Mouse (Mus musculus) heart, embryonic 13.5 days (tissue): ENCODE results near the gene Nkap. TPM values are rescaled to one million over a fixed set of nuclear protein-coding genes. Genes with fewer than 3 reads are reported as not detected.
"Not testable (repeated sequence)": the region's sequence is repeated elsewhere in the genome, so short reads cannot be mapped to it uniquely, and the experiment has no call there.

Experiments
- ATAC-seq: fragments of 200-750 bp; cut with Nextera tagmentation; 2 replicates; pipeline ENCODE4 v1.8.0; 2017; ENCODE audit warnings: moderate TSS enrichment; ENCODE audit not compliant: insufficient number of reproducible peaks, low FRiP score, low TSS enrichment; ENCODE audit errors: extremely low read depth
- H3K27ac ChIP-seq: fragments of 300-500 bp; sonication (generic); replicated peaks from 2 replicates; pipeline ENCODE4 v1.5.1; 2015; ENCODE audit warnings: moderate library complexity, mild to moderate bottlenecking, inconsistent platforms
- H3K27me3 ChIP-seq: fragments of 300-500 bp; sonication (generic); replicated peaks from 2 replicates; pipeline ENCODE4 v1.6.1; 2015; ENCODE audit warnings: mild to moderate bottlenecking, inconsistent platforms
- H3K36me3 ChIP-seq: fragments of 300-500 bp; sonication (generic); 2 replicates; pipeline ENCODE4 v1.6.1; 2015; ENCODE audit warnings: mild to moderate bottlenecking, inconsistent platforms
- H3K4me1 ChIP-seq: fragments of 300-500 bp; sonication (generic); 2 replicates; pipeline ENCODE4 v1.6.1; 2015; ENCODE audit warnings: inconsistent platforms
- H3K4me2 ChIP-seq: fragments of 300-500 bp; sonication (generic); 2 replicates; pipeline ENCODE4 v1.6.1; 2015; ENCODE audit warnings: inconsistent platforms, mild to moderate bottlenecking, moderate library complexity
- H3K4me3 ChIP-seq: fragments of 300-500 bp; sonication (generic); 2 replicates; pipeline ENCODE4 v1.5.1; 2015; ENCODE audit warnings: moderate library complexity, mild to moderate bottlenecking, inconsistent platforms
- H3K9ac ChIP-seq: fragments of 300-500 bp; sonication (generic); 2 replicates; pipeline ENCODE4 v1.6.1; 2015; ENCODE audit warnings: inconsistent platforms, mild to moderate bottlenecking, moderate library complexity
- H3K9me3 ChIP-seq: fragments of 300-500 bp; sonication (generic); 2 replicates; pipeline ENCODE4 v1.6.1; 2016; ENCODE audit warnings: inconsistent platforms
- WGBS: fragments of 180-500 bp; shearing (Covaris S2); methylation state at CpG from one replicate; pipeline ENCODE4 v1.1.7; 2015; ENCODE audit warnings: mixed read lengths; 5-methylcytosine and 5-hydroxymethylcytosine counted together
- polyA plus RNA-seq: library from polyadenylated mRNA; unstranded; fragments of >200 nt; fragmentation: Nextera tagmentation; extraction: Ambion mirVana; gene quantifications from 2 replicates; pipeline ENCODE4 v1.2.1, GENCODE M21; 2015

Gene Nkap
- polyA plus RNA-seq, 1 experiment from 2014 or later: 10.1 TPM

- 66% methylated on average over 18 of the region's 18 CpGs for WGBS
Measured at GRCm38 (mm10) chrX:37163115-37163514, 36.5 kb downstream of the Nkap start.

GRCm38 (mm10) chrX:37167085-37167484, 40.5 kb downstream of the Nkap start:
- no peak for ATAC-seq
- H3K9me3 ChIP-seq: no peaks in the 10 kb centered on the region
- no peaks in the 10 kb centered on the region for H3K36me3 ChIP-seq
- no peak overlapping the region for H3K4me3 ChIP-seq
- no peak overlapping the region for H3K9ac ChIP-seq
- H3K4me2 ChIP-seq: no peak overlapping the region
- WGBS: 22% methylated on average over 3 of the region's 3 CpGs
- H3K27me3 ChIP-seq: peaks cover 4% of the 10 kb centered on the region; the same call in 1 of the 2 replicates
- H3K27ac ChIP-seq: no peak overlapping the region
- no peaks in the 10 kb centered on the region for H3K4me1 ChIP-seq

More at GRCm38 (mm10) chrX:37163115-37163514, 36.5 kb downstream of the Nkap start:
- H3K4me3 ChIP-seq: no peak overlapping the region
- no peak overlapping the region for H3K4me2 ChIP-seq
- no peaks in the 10 kb centered on the region for H3K9me3 ChIP-seq
- no peak overlapping the region for H3K9ac ChIP-seq
- no peak for ATAC-seq
- H3K36me3 ChIP-seq: no peaks in the 10 kb centered on the region
- H3K27ac ChIP-seq: no peak overlapping the region
- H3K27me3 ChIP-seq: peaks cover 4% of the 10 kb centered on the region; the same call in 1 of the 2 replicates
- no peaks in the 10 kb centered on the region for H3K4me1 ChIP-seq

- Histone ChIP-seq H3K27me3 (no peaks in the 10 kb centered on the region), H3K36me3 (no peaks in the 10 kb centered on the region), H3K9me3 (no peaks in the 10 kb centered on the region), H3K9ac (no peak within 1 kb of the TSS), H3K4me3 (no peak within 1 kb of the TSS), H3K4me2 (no peak within 1 kb of the TSS), H3K4me1 (no peaks in the 10 kb centered on the region), H3K27ac (no peak within 1 kb of the TSS)
- ATAC-seq: no peak
- 46% methylated on average over 5 of the region's 5 CpGs for WGBS
Measured at GRCm38 (mm10) chrX:37168742-37169141, 42.1 kb downstream of the Nkap start, which contains the start of gene Akap14. Gene Akap14, minus strand, starts transcription at chrX:37168842.

- WGBS: 47% methylated on average over 7 of the region's 8 CpGs
Measured at GRCm38 (mm10) chrX:37184401-37184800, 57.8 kb downstream of the Nkap start.

GRCm38 (mm10) chrX:37190755-37191104, 64.1 kb downstream of the Nkap start:
- H3K4me2 ChIP-seq: peak overlapping the region; percentile 79
- H3K9me3 ChIP-seq: no peaks in the 10 kb centered on the region
- peak overlapping the region; percentile 80 for H3K9ac ChIP-seq
- H3K4me3 ChIP-seq: peak overlapping the region; percentile 66
- H3K36me3 ChIP-seq: peaks cover 5% of the 10 kb centered on the region; the same call in 1 of the 2 replicates
- H3K27me3 ChIP-seq: no peaks in the 10 kb centered on the region
- H3K4me1 ChIP-seq: peaks cover 4% of the 10 kb centered on the region
- 11% methylated on average over 20 of the region's 20 CpGs for WGBS
- H3K27ac ChIP-seq: no peak overlapping the region
- ATAC-seq: no peak

More at GRCm38 (mm10) chrX:37184401-37184800, 57.8 kb downstream of the Nkap start:
- H3K9ac ChIP-seq, H3K27ac ChIP-seq, H3K36me3 ChIP-seq, H3K4me3 ChIP-seq, H3K27me3 ChIP-seq, ATAC-seq, H3K9me3 ChIP-seq, H3K4me1 ChIP-seq: not testable (repeated sequence)
- H3K4me2 ChIP-seq: peak overlapping the region; percentile 54

GRCm38 (mm10) chrX:37191105-37191743, 64.6 kb downstream of the Nkap start, which contains the start of the genes Ndufa1 and Rnf113a1:
Gene Ndufa1, minus strand, starts transcription at chrX:37191163.
Gene Rnf113a1, plus strand, starts transcription at chrX:37191245.
- WGBS: 9% methylated on average over 63 of the region's 63 CpGs
- H3K4me3 ChIP-seq: peak within 1 kb of the TSS; percentile 66
- H3K36me3 ChIP-seq: peaks cover 5% of the 10 kb centered on the region; the same call in 1 of the 2 replicates
- peak within 1 kb of the TSS; percentile 80 for H3K9ac ChIP-seq
- H3K27ac ChIP-seq: peak within 1 kb of the TSS; percentile 63
- ATAC-seq: peak; percentile 46; the same call in 1 of the 2 replicates
- H3K27me3 ChIP-seq: no peaks in the 10 kb centered on the region
- H3K4me2 ChIP-seq: peak within 1 kb of the TSS; percentile 79
- peaks cover 4% of the 10 kb centered on the region for H3K4me1 ChIP-seq
- no peaks in the 10 kb centered on the region for H3K9me3 ChIP-seq

- H3K4me1 ChIP-seq: peaks cover 4% of the 10 kb centered on the region
- H3K36me3 ChIP-seq: peaks cover 5% of the 10 kb centered on the region; the same call in 1 of the 2 replicates
- 18% methylated on average over 28 of the region's 28 CpGs for WGBS
- peak overlapping the region; percentile 66 for H3K4me3 ChIP-seq
- no peaks in the 10 kb centered on the region for H3K27me3 ChIP-seq
- H3K9ac ChIP-seq: peak overlapping the region; percentile 80
- no peak for ATAC-seq
- peak overlapping the region; percentile 79 for H3K4me2 ChIP-seq
- no peaks in the 10 kb centered on the region for H3K9me3 ChIP-seq
- H3K27ac ChIP-seq: no peak overlapping the region
Measured at GRCm38 (mm10) chrX:37191744-37192379, 65.3 kb downstream of the Nkap start.

GRCm38 (mm10) chrX:37198676-37199075, 72.1 kb downstream of the Nkap start:
- H3K9me3 ChIP-seq: no peaks in the 10 kb centered on the region
- H3K27me3 ChIP-seq: no peaks in the 10 kb centered on the region
- no peak overlapping the region for H3K4me3 ChIP-seq
- ATAC-seq: no peak
- no peak overlapping the region for H3K27ac ChIP-seq
- 52% methylated on average over 8 of the region's 8 CpGs for WGBS
- no peak overlapping the region for H3K4me2 ChIP-seq
- H3K4me1 ChIP-seq: no peaks in the 10 kb centered on the region
- no peak overlapping the region for H3K9ac ChIP-seq
- H3K36me3 ChIP-seq: no peaks in the 10 kb centered on the region

Other genes with a start within 250 kb of the Nkap start
- 0.37 and 0.56 TPM in 2 replicates for gene Nkrf, start 223.9 kb upstream of the Nkap start, polyA plus RNA-seq
- 50.9 and 55.0 TPM in 2 replicates for gene Sept6, start 135.0 kb upstream of the Nkap start, polyA plus RNA-seq
- gene Sowahd, start 78.0 kb upstream of the Nkap start, polyA plus RNA-seq: 0.33 and 0.41 TPM in 2 replicates
- 377 and 401 TPM in 2 replicates for gene Rpl39, start 41.4 kb upstream of the Nkap start, polyA plus RNA-seq
- gene Upf3b, start 16.5 kb upstream of the Nkap start, polyA plus RNA-seq: 13.6 and 14.1 TPM in 2 replicates
- not detected in 2 replicates for gene Akap14, start 42.0 kb downstream of the Nkap start, polyA plus RNA-seq
- gene Ndufa1, start 64.4 kb downstream of the Nkap start, polyA plus RNA-seq: 659 and 790 TPM in 2 replicates
- gene Rnf113a1, start 64.5 kb downstream of the Nkap start, polyA plus RNA-seq: 7.0 and 8.0 TPM in 2 replicates
- gene Gm9, start 84.2 kb downstream of the Nkap start, polyA plus RNA-seq: not detected in 2 replicates
- gene Rhox1, start 95.5 kb downstream of the Nkap start, polyA plus RNA-seq: not detected in 2 replicates
- gene Rhox2a, start 118.2 kb downstream of the Nkap start, polyA plus RNA-seq: not detected in 2 replicates
- not detected in 2 replicates for gene Rhox3a, start 123.1 kb downstream of the Nkap start, polyA plus RNA-seq
- gene Rhox4a, start 138.5 kb downstream of the Nkap start, polyA plus RNA-seq: not detected in 2 replicates